Mouse (Mus musculus): ENCODE results near the gene Ehhadh.
"Not testable (repeated sequence)": the region's sequence is repeated elsewhere in the genome, so short reads cannot be mapped to it uniquely, and the experiment has no call there.

Gene Ehhadh

DNA sequence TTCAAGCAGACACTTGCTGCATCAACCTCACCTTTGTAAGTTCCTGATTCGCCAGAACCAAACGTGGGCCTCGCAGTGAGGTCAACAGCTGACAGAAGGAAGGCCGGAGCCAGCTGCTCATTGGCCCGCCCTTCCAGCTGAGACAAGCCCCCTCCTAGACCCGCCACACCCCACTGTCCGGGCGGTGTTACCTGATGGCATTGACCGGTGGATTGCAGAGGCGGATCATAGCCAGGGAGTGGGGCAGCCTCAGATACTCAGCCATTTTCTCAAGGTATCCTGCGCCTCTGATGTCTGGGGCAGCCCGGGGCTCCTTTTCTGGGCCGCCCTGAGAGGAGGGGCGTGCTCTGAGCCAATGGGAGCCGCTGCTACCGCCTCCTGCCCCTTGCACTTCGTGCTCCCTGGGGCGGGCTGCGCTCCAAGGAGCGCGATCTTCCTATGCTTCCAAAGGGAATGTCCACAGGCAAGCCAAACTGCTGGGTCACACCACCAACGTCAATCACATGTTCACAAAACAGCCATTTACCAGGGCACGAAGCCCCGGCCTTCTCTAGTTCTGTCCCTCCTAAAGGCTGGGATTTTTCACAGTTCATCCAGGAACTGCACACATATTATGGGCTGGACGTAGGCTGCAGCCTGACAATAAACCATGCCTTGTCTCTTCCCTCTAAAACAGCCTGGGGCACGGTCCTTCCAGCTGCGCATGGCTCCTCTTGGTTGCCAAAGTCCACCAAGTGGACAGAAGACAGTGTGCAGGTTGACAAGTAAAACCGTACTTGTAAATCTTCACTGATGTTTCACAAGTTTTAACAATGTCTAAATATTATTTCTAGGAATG lies at the start of gene Ehhadh:
Gene Ehhadh (minus strand): TSS at position 292 of the 838 bp plus-strand sequence.
- in situ Hi-C loops (cut with MboI, MseI) = no loop called here

DNA sequence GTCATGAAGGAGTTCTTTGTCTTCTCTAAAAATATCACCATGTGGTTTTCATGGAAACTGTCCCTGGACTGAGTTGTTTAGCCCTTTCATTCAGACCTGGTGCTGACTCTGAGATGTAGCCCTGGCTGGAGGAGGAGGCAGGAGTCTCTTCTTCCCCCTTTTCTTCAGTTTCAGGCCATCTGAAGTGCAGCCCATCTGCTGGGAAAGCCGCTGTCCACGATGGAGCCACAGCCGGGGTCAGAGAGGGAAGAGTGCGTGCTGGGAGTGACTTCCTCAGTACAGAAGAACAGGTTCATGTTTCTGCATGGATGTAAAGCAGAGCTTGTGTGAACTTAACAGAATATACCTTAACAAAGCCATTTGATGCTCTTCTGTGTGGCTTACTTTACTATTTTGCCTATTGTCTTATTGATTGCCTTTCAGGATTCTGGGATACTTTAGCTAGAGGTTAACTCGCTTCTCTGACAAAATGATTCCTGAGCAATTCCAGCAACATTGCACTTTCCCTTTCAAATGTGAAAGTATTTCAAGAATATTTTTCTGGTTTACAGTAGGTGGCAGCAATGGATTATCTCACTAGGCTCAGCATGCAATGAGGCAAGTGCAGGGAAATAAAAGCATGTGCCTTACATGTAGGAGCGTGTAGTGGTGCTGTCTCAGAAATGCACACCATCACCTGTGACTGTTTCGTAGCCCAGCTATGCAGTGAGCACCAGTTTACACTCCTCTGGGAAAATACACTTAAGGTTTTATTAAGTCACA lies 48.9 kb upstream of the Ehhadh start:
- in situ Hi-C loops (cut with MboI, MseI) = loop anchor here (5.0 kb wide), 1 partner anchor 171 kb away; the partner anchor contains the start of gene Senp2

DNA sequence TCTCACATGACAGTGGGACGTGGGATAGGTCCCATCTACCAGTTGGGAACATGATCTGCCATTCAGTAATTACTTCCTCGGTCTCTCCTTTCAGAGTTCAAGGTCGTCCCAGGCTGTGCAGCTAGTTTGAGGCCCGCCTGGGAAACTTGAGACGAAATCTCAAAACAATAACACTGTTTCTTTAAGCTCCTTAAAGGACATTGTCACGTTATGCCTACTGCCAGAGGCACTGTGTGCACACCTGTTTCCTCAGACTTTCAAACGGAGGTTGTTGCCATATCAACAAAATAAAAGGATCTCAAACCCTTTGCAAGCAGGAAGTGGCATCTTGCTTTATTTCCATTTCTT lies 48.0 kb upstream of the Ehhadh start:
- in situ Hi-C loops (cut with MboI, MseI) = loop anchor here (5.0 kb wide), 1 partner anchor 172 kb away; the partner anchor contains the start of gene Senp2

DNA sequence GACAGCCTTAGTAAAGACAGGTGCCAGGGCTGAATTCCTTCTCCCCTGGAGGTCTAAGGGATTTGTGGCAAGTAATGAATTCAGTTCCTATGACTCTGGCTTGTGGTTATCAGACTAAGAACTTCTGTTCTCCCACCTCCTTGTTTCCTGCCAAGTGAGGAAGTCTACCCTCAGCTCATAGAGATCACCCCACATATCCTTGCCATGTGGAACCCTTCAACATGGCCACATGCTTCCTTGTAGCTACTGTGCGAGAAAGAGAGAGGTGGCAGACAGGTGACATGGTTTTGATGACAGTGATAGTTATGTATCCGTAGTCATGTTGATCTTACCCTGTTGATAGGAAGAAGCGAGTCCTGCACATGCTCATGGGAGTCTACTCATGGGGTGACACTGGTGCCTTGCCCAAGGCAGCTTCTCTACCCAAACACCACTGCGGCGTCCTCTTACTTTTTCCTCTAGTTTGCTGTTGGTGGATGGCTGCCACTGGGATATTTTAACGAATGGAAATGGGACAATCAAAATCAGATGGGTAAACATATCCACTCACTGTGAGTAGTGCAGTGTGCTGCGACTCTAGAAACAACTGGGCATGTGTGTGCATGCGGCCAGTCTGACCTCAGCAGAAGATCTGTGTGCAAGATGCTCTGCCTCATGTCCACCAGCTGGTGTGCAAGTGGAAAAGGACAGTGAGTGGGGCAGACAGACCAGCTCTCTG lies 47.4 kb upstream of the Ehhadh start:
- in situ Hi-C loops (cut with MboI, MseI) = loop anchor here (5.0 kb wide), 1 partner anchor 172 kb away; the partner anchor contains the start of gene Senp2

DNA sequence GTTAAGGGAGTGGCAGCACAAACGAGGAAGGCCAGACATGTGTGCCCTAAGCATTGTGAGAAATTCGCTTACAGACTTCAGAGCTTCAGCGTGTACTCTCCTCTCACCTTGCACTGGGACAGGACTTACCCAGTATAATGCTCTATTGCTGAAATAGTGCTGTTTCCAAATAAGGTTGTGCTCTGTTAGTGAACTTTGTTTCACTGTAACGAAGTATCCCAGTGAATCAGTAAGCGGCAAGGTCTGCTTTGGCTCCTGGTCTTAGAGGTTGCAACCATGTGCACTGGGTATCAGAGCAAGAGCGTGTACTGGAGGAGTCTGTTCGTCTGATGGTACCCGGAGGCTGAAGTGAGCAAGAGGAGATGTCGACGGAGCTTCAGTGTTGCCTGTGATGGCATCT lies 46.4 kb upstream of the Ehhadh start:
- in situ Hi-C loops (cut with MboI, MseI) = no loop called here

DNA sequence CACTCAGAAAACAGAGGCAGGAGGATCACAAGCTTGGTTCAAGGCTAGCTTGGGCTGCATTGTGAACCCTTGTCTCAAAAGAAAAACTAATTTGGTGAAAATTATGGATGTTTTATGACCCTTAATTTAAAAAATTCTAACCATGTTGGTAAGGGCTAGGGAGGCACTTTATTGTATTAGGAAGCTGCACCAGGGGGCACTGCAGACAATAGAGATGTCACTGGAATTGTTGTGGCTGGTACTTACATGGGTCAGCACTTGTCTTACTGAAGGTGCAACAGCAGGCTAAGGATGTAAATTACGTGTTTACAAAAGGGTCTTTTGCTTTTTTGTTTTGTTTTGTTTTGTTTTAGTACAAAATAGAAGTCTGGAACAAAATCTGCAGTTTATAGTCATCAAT lies 45.9 kb upstream of the Ehhadh start:
- in situ Hi-C loops (cut with MboI, MseI) = no loop called here

DNA sequence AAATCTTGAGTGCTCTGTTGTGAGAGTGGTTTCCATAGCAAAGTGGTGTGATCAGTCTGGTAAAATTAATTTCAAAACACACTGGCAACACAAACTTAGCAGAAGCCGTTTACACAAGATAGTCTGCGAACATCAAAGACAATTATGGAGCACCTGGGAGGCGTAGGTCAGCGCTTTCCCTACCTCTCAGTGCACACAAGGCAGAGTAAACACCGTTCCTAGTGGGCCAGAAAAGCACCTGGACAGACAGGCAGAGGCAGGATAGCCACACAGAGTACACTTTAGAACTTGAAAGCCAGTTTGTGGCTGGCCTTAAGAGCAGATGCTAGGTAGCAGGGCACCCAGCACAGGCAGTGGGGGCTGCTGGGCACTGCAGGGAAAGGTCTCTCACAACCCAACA lies 44.2 kb upstream of the Ehhadh start:
- in situ Hi-C loops (cut with MboI, MseI) = no loop called here

DNA sequence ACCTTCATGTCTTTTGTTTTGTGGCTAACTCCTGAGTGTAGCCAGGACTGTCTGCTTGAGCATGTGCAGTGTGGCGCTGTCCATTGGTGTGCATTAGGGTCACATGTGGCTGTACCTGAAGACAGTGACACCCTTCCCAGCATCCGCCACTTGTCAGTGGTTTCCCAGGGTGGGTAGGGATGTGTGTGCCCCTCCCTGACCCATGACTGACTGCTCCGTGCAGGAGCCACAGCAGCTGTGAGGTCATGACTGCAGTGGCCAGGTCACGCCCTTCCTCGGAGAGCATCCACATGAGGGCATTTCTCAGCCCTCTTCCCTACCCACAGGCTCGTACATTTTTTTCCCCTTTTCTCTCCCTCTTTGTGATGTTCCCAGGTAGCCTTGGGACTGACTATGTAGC lies 43.2 kb upstream of the Ehhadh start:
- in situ Hi-C loops (cut with MboI, MseI) = no loop called here

DNA sequence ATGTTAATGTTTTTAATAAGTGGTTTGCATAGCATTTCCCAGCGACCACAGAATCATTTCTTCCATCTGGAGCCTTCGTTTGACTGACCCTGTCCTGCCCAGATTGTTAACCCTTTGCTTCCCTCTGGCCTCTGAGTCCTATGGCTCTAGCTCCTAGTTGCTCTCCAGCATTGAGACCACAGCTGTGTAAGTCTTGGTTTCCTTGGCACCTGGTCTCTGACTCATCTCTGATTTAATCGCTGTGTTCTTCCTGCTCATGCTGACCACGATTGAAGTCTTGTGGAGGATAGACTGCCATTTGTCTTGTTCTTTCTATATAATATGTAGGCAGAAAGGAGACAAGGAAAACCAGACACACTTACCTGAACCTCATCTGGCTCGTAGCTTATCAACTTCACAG lies 42.1 kb upstream of the Ehhadh start:
- in situ Hi-C loops (cut with MboI, MseI) = no loop called here

DNA sequence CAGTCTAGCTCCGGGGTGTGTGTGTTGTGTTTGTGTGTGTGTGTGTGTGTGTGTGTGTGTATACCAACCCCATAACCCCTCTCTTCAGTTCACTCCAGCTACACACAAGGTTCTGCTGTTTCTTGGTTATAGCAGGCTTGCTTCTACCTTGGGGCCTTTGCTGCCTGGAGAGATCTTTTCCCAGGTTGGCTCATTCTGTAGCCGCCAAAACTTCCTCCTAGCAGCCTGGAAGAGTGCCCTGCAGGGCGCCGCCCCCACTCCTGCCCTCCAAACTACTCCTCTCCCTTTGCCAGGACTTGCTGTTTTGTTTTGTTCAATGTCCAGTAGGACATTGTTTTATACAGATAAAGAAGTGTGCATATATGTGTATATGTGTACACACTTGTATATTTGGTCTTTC lies 40.0 kb upstream of the Ehhadh start:
- in situ Hi-C loops (cut with MboI, MseI) = no loop called here

DNA sequence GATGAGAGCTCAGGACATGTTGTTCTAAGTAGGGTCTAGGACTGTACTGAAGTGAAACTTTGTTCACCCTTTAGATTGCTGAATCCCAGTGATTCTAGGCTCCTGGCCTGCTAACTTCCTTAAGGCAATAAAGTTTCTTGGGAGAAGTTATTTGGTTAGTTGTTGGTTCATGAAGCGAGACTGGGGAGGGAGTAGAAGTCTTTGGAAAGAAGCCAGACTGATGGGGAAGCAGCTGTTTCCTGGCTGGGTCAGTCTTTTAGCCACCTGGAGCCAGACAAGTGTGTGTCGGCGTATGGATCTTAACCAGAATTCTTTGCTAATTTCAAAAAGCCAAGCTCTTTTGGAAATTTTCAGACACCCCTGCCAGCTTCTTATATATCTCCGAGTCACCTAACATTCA lies 39.5 kb upstream of the Ehhadh start:
- in situ Hi-C loops (cut with MboI, MseI) = no loop called here

DNA sequence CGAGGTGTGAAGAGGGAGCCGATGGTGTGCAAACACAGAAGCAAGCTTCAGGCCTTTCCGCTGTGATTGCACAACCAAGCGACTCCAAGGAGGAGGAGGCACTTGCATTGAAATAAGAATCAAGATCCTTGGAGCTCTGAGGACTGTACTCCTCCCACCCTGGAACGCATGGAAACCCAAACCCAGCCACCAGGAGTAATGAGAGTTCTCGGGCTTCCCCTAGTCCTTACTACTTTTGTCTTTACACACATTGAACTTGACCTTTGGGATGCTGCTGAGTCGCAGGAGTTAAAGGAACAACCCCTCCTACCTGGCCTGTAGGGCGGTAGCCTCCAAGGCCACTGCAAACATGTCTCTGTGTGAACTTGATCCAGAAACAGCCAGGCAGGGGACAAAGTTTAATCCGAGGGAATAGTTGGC lies 38.0 kb upstream of the Ehhadh start:
- in situ Hi-C loops (cut with MboI, MseI) = no loop called here

DNA sequence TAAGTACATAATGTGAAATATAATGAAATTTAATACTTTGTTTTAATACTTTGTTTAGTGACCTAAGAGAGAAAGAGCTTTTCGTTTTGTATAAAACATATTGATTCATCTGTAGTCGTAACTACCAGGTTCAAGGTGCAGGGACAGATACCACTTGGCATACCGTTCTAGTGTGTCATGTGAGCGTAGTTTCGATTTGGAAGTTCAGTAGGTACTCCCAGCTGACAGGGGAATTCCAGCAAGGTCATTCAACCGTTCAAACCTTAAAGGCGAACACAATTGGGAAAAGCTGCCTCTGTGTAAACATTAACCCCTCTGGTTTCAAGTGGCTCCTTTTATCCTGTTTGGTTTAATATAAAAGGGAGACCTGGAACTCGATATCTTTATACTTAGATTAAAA lies 31.0 kb upstream of the Ehhadh start:
- in situ Hi-C loops (cut with MboI, MseI) = no loop called here

DNA sequence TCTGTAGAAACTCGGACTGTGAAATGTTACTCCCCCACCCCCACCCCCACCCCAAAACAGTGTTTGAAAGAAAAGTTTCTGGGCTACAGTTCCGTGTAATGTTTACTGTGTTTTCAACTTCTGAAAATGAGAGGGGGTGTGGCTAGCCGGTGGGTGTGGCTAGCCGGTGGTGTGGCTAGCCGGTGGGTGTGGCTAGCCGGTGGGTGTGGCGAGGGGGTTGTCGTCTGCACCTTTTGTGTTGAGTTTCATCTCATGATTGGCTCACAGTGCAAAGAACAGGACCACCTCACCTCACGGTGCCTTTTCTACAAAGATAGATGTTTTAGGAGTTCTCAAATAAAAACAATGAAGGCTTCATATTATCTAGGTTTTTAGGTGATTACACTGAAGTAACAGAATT lies 30.5 kb upstream of the Ehhadh start:
- in situ Hi-C loops (cut with MboI, MseI) = no loop called here

DNA sequence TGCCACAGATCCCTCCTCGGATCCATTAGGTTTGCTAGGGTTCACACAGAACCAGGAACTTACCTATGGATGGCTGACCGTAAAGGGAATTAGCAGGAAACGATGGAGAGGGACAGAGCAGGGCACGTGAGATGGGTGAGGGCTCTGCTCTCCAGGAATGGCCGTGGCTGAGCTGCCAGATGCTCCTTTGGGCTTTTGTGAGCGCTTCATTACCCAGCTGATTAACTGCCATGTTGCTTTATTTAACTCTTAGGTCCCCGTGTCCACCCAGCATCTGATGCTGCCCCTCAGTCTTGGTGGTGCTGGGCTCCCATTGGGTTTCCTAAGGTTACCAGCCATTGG lies 28.0 kb upstream of the Ehhadh start:
- in situ Hi-C loops (cut with MboI, MseI) = no loop called here

DNA sequence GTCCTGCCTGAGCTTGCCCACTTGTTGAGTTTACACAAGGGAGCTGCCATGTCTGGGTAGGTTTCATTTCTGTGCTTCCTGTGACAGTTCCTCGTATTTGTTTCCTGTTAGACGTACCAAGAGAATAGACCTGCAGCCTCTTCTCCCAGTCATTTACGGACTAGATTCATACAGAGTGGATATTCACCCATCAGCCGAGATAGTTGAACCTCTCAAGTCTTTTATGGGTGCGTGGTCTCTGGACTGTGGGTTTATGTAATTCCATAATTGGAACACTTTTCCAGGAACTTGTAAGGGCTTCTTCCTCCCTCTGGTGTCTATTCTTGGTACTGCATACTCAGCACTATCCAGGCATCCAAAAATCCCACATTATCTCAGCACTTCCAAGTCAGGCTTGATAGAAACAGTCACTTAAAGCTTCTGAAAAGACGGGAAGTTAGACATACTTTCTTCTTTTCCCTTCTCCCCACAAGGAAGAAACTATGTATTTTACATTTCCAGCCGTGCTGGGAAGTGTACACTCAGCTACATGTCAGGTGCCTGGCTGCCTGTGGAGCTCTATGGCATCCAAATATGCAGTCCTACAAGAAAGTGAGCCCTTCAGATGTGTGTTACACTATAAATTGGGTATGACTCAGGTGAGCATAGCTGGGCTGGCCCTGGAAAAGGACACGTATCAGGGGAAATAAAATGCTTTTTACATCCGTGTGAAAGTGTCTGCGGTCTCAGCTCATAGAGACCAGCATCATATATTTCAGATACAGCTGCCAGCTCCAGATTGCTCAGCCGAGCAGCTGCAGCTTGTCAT lies 27.5 kb upstream of the Ehhadh start:
- in situ Hi-C loops (cut with MboI, MseI) = no loop called here

DNA sequence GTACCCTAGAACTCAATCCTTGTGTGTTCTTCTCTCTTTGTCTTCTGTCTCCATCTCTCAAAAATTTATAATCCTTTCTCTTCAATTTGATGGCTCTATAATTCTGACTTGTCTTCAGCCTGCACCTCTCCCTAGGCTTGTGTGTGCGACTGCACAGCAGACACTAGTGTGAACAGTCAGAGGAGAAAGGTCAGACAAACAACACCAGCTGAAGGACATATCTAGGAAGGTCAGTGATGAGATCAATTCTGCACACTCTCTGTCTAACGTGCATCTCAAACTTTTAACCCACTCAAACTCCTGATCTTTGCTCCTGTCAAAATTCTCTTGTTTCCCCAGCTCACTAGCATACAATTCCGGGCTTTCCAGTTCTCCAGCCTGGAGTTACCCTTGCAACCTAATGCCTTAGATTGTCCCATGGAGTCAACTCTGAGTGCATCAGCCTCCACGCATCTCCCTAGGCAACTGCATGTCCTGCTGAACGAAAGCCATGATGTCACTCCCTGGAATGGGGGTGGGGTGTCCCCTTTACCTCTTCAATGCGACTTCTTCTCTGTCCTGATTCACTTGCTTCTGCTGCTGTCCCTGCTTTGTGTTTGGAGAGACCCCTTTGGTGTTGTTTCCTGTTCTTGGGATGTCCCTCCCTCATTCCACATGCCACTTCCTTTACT lies 25.7 kb upstream of the Ehhadh start:
- in situ Hi-C loops (cut with MboI, MseI) = no loop called here

DNA sequence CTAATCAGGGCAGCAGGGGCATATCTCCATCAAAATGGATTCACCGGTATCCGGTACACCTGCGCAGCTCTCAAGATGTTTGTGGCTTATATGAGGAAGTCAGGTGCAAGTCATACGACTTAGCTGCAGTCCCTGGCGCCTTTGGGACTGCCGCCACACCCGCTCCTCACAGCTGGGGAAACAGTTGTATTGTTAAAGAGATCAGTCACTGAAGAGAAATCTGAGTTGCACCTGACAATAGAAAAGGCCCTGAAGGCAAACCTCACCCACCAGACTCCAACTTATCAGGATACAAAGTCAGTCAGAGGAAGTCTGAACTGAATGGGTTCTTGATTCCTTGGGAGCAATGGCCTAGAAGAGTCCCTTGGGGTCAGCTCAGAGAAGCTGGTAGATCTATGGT lies 20.2 kb upstream of the Ehhadh start:
- in situ Hi-C loops (cut with MboI, MseI) = not testable (repeated sequence)

DNA sequence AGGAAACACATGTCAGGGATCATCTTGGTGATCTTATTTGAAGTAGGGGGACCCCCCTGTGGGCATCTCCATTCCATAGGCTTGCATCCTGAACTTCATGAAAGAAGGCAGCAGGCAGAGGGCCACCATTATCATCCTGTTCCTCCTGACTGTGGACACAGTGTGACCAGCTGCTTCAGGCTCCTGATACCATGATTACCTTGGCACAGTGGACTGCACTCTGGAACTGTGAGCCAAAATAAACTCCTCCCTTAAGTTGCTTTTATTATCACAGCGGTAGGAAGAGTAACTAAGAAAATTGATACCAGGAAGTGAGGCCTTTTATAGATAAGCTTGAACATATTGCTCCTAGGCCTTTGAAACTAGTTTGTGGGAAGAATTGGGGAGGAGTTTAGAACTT lies 19.3 kb upstream of the Ehhadh start:
- in situ Hi-C loops (cut with MboI, MseI) = no loop called here

DNA sequence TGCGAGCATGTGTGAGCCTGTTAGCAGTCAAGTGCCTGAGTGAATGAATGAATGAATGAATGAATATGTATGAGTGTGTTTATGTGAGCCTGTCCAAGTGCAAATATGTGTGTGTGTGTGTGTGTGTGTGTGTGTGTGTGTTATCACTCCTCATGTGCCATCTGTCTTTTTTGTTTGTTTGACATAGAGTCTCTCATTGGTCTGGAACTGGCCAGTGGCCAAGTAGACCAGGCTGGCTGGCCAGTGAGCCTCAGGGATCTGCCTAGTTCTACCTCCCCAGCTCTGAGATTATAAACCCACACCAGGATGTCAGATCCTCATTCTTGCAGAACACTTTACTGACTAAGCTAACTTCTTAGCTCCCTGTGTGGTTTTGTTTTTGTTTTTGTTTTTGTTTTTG lies 16.7 kb upstream of the Ehhadh start:
- in situ Hi-C loops (cut with MboI, MseI) = no loop called here

DNA sequence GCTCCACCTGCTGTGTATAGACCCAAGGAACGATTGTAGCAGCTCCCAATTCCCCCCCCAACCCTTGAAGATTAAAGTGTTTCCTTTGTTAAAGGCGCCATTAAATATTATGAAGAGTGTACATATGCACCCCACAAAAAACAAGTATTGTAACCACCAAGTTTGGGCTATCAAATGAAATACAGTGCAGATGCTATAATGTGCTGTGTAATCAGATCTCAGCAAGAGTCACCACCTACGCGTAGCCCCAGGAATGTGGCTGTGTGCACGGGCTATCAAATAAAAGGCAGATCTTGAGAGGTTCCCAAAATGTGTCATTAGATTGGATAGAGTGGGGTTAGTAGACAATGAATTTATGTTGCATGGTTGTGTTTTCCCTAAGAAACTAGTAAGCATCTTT lies 7.5 kb upstream of the Ehhadh start:
- in situ Hi-C loops (cut with MboI, MseI) = no loop called here

All from regulatory T cell (primary cell).